Mouse (Mus musculus): ENCODE results near the gene Pcdh9. TPM values are rescaled to one million over a fixed set of nuclear protein-coding genes. Genes with fewer than 3 reads are reported as not detected.

Pcdh9 gene
- polyA plus RNA-seq, 1 experiment from 2014 or later: 25.3 TPM

GRCm38 (mm10) chr14:93832511-93832910, 58.0 kb downstream of the Pcdh9 start:
- Histone ChIP-seq H3K4me1 (ENCODE audit: control insufficient read depth, insufficient read depth, low read length) (no peaks in the 10 kb centered on the region), H3K36me3 (ENCODE audit: control insufficient read depth, insufficient read depth, low read length) (no peaks in the 10 kb centered on the region), H3K4me2 (replicated peaks; ENCODE audit: low read depth, low read length) (no peak overlapping the region), H3K27ac (ENCODE audit: low read length) (no peak overlapping the region), H3K9me3 (ENCODE audit: control insufficient read depth, low read depth, low read length) (no peaks in the 10 kb centered on the region), H3K9ac (replicated peaks; ENCODE audit: low read depth, low read length) (no peak overlapping the region), H3K4me3 (ENCODE audit: low read depth, low read length) (no peak overlapping the region), H3K27me3 (ENCODE audit: control insufficient read depth, insufficient read depth, low read length) (no peaks in the 10 kb centered on the region)
- no peak for ATAC-seq (ENCODE audit: insufficient number of reproducible peaks, insufficient read depth, low FRiP score, low read depth)
- 81% methylated on average over 6 of the region's 6 CpGs for WGBS

DNA sequence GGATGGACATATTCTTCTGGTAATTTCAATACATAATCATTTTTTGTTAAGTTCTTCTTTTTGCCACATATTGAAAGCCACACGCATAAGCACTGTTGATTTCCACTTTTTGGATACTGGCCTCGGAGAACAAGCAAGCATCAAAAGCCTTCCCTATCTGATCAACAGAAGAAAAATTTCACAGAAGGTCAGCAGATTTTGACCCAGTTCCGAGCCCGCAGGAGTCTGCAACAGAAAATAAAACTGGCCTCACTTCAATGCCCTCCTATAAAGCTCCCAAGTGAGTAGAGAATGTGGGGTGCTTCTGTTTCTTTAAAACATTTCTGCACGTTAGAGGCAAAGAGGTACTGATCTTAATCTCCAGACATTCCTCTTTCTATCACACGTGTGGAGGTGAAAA, 63.3 kb downstream of the Pcdh9 start:
- Histone ChIP-seq H3K4me2 (replicated peaks; ENCODE audit: low read depth, low read length) (no peak overlapping the region), H3K27me3 (ENCODE audit: control insufficient read depth, insufficient read depth, low read length) (no peaks in the 10 kb centered on the region), H3K4me3 (ENCODE audit: low read depth, low read length) (no peak overlapping the region), H3K9ac (replicated peaks; ENCODE audit: low read depth, low read length) (no peak overlapping the region), H3K4me1 (ENCODE audit: control insufficient read depth, insufficient read depth, low read length) (no peaks in the 10 kb centered on the region), H3K9me3 (ENCODE audit: control insufficient read depth, low read depth, low read length) (no peaks in the 10 kb centered on the region), H3K27ac (ENCODE audit: low read length) (no peak overlapping the region), H3K36me3 (ENCODE audit: control insufficient read depth, insufficient read depth, low read length) (no peaks in the 10 kb centered on the region)
- WGBS: 51% methylated on average over 6 of the region's 6 CpGs
- no peak for ATAC-seq (ENCODE audit: insufficient number of reproducible peaks, insufficient read depth, low FRiP score, low read depth)

GRCm38 (mm10) chr14:93826042-93826462, 64.4 kb downstream of the Pcdh9 start:
- H3K27ac ChIP-seq (ENCODE audit: low read length): no peak overlapping the region
- 28% methylated on average over 6 of the region's 6 CpGs for WGBS
- ATAC-seq (ENCODE audit: insufficient number of reproducible peaks, insufficient read depth, low FRiP score, low read depth): no peak
- no peak overlapping the region for H3K4me3 ChIP-seq (ENCODE audit: low read depth, low read length)
- H3K9ac ChIP-seq (replicated peaks; ENCODE audit: low read depth, low read length): no peak overlapping the region
- H3K36me3 ChIP-seq (ENCODE audit: control insufficient read depth, insufficient read depth, low read length): no peaks in the 10 kb centered on the region
- H3K9me3 ChIP-seq (ENCODE audit: control insufficient read depth, low read depth, low read length): no peaks in the 10 kb centered on the region
- no peaks in the 10 kb centered on the region for H3K27me3 ChIP-seq (ENCODE audit: control insufficient read depth, insufficient read depth, low read length)
- H3K4me2 ChIP-seq (replicated peaks; ENCODE audit: low read depth, low read length): no peak overlapping the region
- H3K4me1 ChIP-seq (ENCODE audit: control insufficient read depth, insufficient read depth, low read length): no peaks in the 10 kb centered on the region

GRCm38 (mm10) chr14:93818845-93819244, 71.6 kb downstream of the Pcdh9 start:
- ATAC-seq (ENCODE audit: insufficient number of reproducible peaks, insufficient read depth, low FRiP score, low read depth): no peak
- 81% methylated on average over 4 of the region's 4 CpGs for WGBS
- H3K9ac ChIP-seq (replicated peaks; ENCODE audit: low read depth, low read length): no peak overlapping the region
- no peaks in the 10 kb centered on the region for H3K9me3 ChIP-seq (ENCODE audit: control insufficient read depth, low read depth, low read length)
- no peak overlapping the region for H3K4me3 ChIP-seq (ENCODE audit: low read depth, low read length)
- H3K4me2 ChIP-seq (replicated peaks; ENCODE audit: low read depth, low read length): no peak overlapping the region
- no peak overlapping the region for H3K27ac ChIP-seq (ENCODE audit: low read length)
- no peaks in the 10 kb centered on the region for H3K27me3 ChIP-seq (ENCODE audit: control insufficient read depth, insufficient read depth, low read length)
- H3K4me1 ChIP-seq (ENCODE audit: control insufficient read depth, insufficient read depth, low read length): no peaks in the 10 kb centered on the region
- no peaks in the 10 kb centered on the region for H3K36me3 ChIP-seq (ENCODE audit: control insufficient read depth, insufficient read depth, low read length)

- Histone ChIP-seq H3K4me2 (replicated peaks; ENCODE audit: low read depth, low read length) (no peak overlapping the region), H3K4me1 (ENCODE audit: control insufficient read depth, insufficient read depth, low read length) (no peaks in the 10 kb centered on the region), H3K27ac (ENCODE audit: low read length) (no peak overlapping the region), H3K36me3 (ENCODE audit: control insufficient read depth, insufficient read depth, low read length) (no peaks in the 10 kb centered on the region), H3K9me3 (ENCODE audit: control insufficient read depth, low read depth, low read length) (no peaks in the 10 kb centered on the region), H3K4me3 (ENCODE audit: low read depth, low read length) (no peak overlapping the region), H3K27me3 (ENCODE audit: control insufficient read depth, insufficient read depth, low read length) (no peaks in the 10 kb centered on the region), H3K9ac (replicated peaks; ENCODE audit: low read depth, low read length) (no peak overlapping the region)
- no peak for ATAC-seq (ENCODE audit: insufficient number of reproducible peaks, insufficient read depth, low FRiP score, low read depth)
- 15% methylated on average over 4 of the region's 4 CpGs for WGBS
Measured at GRCm38 (mm10) chr14:93817591-93817990, 72.9 kb downstream of the Pcdh9 start.

DNA sequence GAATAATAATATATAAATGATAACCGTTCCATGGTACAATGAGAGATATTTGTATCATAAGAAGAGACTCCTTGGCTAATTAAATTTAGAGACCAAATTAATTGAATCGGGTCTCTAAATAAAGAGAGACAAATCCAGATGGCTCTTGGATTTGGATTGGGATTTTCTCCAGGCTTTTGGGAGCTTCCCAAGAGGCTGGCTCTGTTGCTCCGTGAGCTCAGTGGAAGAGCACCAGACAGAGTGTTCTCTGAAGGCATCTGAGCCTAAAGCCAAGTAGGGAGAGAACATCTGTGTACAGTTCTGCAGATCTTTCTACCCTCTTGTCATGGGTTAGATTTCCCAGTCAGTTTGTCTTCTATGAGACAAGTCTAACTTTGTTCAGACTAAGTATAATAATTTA, 95.9 kb downstream of the Pcdh9 start:
- no peak for ATAC-seq (ENCODE audit: insufficient number of reproducible peaks, insufficient read depth, low FRiP score, low read depth)
- Histone ChIP-seq H3K27ac (ENCODE audit: low read length) (no peak overlapping the region), H3K9ac (replicated peaks; ENCODE audit: low read depth, low read length) (no peak overlapping the region), H3K9me3 (ENCODE audit: control insufficient read depth, low read depth, low read length) (no peaks in the 10 kb centered on the region), H3K36me3 (ENCODE audit: control insufficient read depth, insufficient read depth, low read length) (no peaks in the 10 kb centered on the region), H3K4me1 (ENCODE audit: control insufficient read depth, insufficient read depth, low read length) (no peaks in the 10 kb centered on the region), H3K27me3 (ENCODE audit: control insufficient read depth, insufficient read depth, low read length) (no peaks in the 10 kb centered on the region), H3K4me2 (replicated peaks; ENCODE audit: low read depth, low read length) (no peak overlapping the region), H3K4me3 (ENCODE audit: low read depth, low read length) (no peak overlapping the region)
- WGBS: 89% methylated on average over 3 of the region's 3 CpGs

DNA sequence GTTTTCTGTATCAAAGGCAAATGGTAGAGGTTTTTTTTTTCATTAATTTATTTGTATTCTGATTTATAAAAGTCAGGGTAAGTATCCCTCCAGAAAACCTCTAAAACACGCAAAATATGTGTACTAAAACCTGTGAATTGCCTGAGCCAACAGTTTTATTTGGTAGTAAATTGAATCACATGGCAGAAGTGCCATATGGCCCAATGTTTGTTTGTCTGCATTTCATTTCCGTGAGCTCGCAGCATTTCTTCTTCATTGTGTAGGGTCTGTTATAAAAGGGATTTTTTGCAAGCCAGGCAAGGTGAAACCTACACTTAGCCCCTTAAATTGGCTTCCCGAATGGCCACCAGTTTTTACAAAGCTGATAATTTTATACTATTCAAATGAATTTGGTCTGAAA, 104.2 kb downstream of the Pcdh9 start:
- Histone ChIP-seq H3K9me3 (ENCODE audit: control insufficient read depth, low read depth, low read length) (no peaks in the 10 kb centered on the region), H3K4me3 (ENCODE audit: low read depth, low read length) (no peak overlapping the region), H3K9ac (replicated peaks; ENCODE audit: low read depth, low read length) (no peak overlapping the region), H3K36me3 (ENCODE audit: control insufficient read depth, insufficient read depth, low read length) (no peaks in the 10 kb centered on the region), H3K27ac (ENCODE audit: low read length) (no peak overlapping the region), H3K27me3 (ENCODE audit: control insufficient read depth, insufficient read depth, low read length) (no peaks in the 10 kb centered on the region), H3K4me1 (ENCODE audit: control insufficient read depth, insufficient read depth, low read length) (no peaks in the 10 kb centered on the region), H3K4me2 (replicated peaks; ENCODE audit: low read depth, low read length) (no peak overlapping the region)
- 82% methylated on average over 4 of the region's 4 CpGs for WGBS
- no peak for ATAC-seq (ENCODE audit: insufficient number of reproducible peaks, insufficient read depth, low FRiP score, low read depth)

DNA sequence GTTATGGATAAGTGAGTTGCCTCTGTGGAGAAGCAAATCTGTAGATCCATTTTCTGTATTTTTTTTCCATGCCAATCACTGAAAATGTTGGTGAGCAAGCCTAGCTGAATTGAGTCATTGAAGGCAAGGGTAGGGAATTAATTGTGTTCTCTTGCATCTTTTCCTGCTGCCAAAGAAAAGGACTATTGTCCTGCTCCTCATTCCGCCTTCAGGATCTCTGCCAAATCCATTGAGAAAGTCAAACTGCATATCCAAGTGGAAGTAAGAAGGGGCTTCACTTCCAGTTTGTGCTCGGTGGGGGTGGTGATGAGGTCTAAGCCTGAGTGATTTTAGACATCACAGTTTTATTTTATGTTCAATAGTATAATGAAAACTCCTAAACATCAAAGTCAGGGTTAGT, 105.4 kb downstream of the Pcdh9 start:
- WGBS: 71% methylated on average over 2 of the region's 2 CpGs
- H3K27ac ChIP-seq (ENCODE audit: low read length): no peak overlapping the region

DNA sequence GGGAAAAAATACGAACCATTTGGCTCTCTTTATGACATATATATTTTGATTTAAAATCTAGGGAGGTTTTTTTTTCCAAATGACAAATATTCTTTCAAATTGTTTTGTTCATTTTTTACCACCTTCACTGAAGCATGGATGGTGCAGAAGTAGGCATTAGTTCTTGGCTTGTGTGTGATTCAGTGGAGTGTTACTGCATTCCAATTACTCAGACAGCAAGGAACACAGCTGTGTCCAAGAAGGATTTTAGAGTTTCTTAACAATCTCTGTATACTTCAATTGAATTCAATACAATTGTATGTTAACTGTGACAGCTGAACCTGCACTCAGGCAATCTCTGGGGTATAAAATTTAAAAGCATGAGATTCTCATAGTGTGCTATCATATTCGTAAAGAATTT, 127.6 kb downstream of the Pcdh9 start:
- H3K4me2 ChIP-seq (replicated peaks; ENCODE audit: low read depth, low read length): no peak overlapping the region
- no peak for ATAC-seq (ENCODE audit: insufficient number of reproducible peaks, insufficient read depth, low FRiP score, low read depth)

More for the DNA sequence above, 105.4 kb downstream of the Pcdh9 start:
- Histone ChIP-seq H3K27me3 (ENCODE audit: control insufficient read depth, insufficient read depth, low read length) (no peaks in the 10 kb centered on the region), H3K9me3 (ENCODE audit: control insufficient read depth, low read depth, low read length) (no peaks in the 10 kb centered on the region), H3K9ac (replicated peaks; ENCODE audit: low read depth, low read length) (no peak overlapping the region), H3K4me2 (replicated peaks; ENCODE audit: low read depth, low read length) (no peak overlapping the region), H3K36me3 (ENCODE audit: control insufficient read depth, insufficient read depth, low read length) (no peaks in the 10 kb centered on the region), H3K4me3 (ENCODE audit: low read depth, low read length) (no peak overlapping the region), H3K4me1 (ENCODE audit: control insufficient read depth, insufficient read depth, low read length) (no peaks in the 10 kb centered on the region)
- no peak for ATAC-seq (ENCODE audit: insufficient number of reproducible peaks, insufficient read depth, low FRiP score, low read depth)

More for the DNA sequence above, 127.6 kb downstream of the Pcdh9 start:
- Histone ChIP-seq H3K4me1 (ENCODE audit: control insufficient read depth, insufficient read depth, low read length) (no peaks in the 10 kb centered on the region), H3K27ac (ENCODE audit: low read length) (no peak overlapping the region), H3K4me3 (ENCODE audit: low read depth, low read length) (no peak overlapping the region), H3K9ac (replicated peaks; ENCODE audit: low read depth, low read length) (no peak overlapping the region), H3K27me3 (ENCODE audit: control insufficient read depth, insufficient read depth, low read length) (no peaks in the 10 kb centered on the region), H3K9me3 (ENCODE audit: control insufficient read depth, low read depth, low read length) (no peaks in the 10 kb centered on the region), H3K36me3 (ENCODE audit: control insufficient read depth, insufficient read depth, low read length) (no peaks in the 10 kb centered on the region)
- 84% methylated on average over 2 of the region's 2 CpGs for WGBS
